Mouse (Mus musculus) cerebellum, postnatal 10 days (tissue): ENCODE results near the gene Gm11020.

Experiments used
- DNase-seq, 2 experiments: peaks; one replicate each; pipeline ENCODE4 v3.0.0; 2021; ENCODE audit warnings: mixed read lengths in 2 of 2

The Gm11020 gene

GRCm38 (mm10) chr8:104343957-104344356 is 22.6 kb downstream of the Gm11020 start:
- DNase-seq: peak; percentile 96 to 97

- no peak for DNase-seq
These were observed 23.3 kb downstream of the Gm11020 start for GRCm38 (mm10) chr8:104344622-104345021.

GRCm38 (mm10) chr8:104346706-104347105 is 25.3 kb downstream of the Gm11020 start:
- no peak for DNase-seq

GRCm38 (mm10) chr8:104348971-104349370 is 27.6 kb downstream of the Gm11020 start:
- no peak for DNase-seq

GRCm38 (mm10) chr8:104350047-104350446 is 28.7 kb downstream of the Gm11020 start:
- DNase-seq: no peak

GRCm38 (mm10) chr8:104353186-104353585 is 31.8 kb downstream of the Gm11020 start:
- peak in 1 of 2 experiments; percentile 44 for DNase-seq

GRCm38 (mm10) chr8:104354504-104354903 is 33.1 kb downstream of the Gm11020 start:
- no peak for DNase-seq

GRCm38 (mm10) chr8:104358637-104359036 is 37.3 kb downstream of the Gm11020 start:
- no peak for DNase-seq

- DNase-seq: peak; percentile 50 to 56
These were observed 38.5 kb downstream of the Gm11020 start for GRCm38 (mm10) chr8:104359778-104360456.

GRCm38 (mm10) chr8:104365695-104366094 is 44.3 kb downstream of the Gm11020 start:
- no peak for DNase-seq

- no peak for DNase-seq
These were observed 46.0 kb downstream of the Gm11020 start for GRCm38 (mm10) chr8:104367398-104367797.

GRCm38 (mm10) chr8:104369591-104369990 is 48.2 kb downstream of the Gm11020 start:
- no peak for DNase-seq

- DNase-seq: no peak
These were observed 48.7 kb downstream of the Gm11020 start for GRCm38 (mm10) chr8:104370071-104370470.

GRCm38 (mm10) chr8:104371121-104371520 is 49.8 kb downstream of the Gm11020 start:
- DNase-seq: no peak
